Mouse (Mus musculus) liver, embryonic 16.5 days (tissue): ENCODE results near the gene Gimap5. TPM values are rescaled to one million over a fixed set of nuclear protein-coding genes. Genes with fewer than 3 reads are reported as not detected.

Experiments used
- ATAC-seq: fragments of 200-750 bp; cut with Nextera tagmentation; 2 replicates; pipeline ENCODE4 v1.8.0; 2017; ENCODE audit warnings: low read depth, mild to moderate bottlenecking, moderate number of reproducible peaks, moderate library complexity
- H3K27ac ChIP-seq: fragments of 300-500 bp; sonication (generic); 2 replicates; pipeline ENCODE4 v1.5.1; 2014; ENCODE audit warnings: mild to moderate bottlenecking, low read length
- H3K27me3 ChIP-seq: fragments of 300-500 bp; sonication (generic); 2 replicates; pipeline ENCODE4 v1.6.1; 2014; ENCODE audit warnings: low read depth, low read length, mixed read lengths; ENCODE audit not compliant: control insufficient read depth, insufficient read depth
- H3K36me3 ChIP-seq: fragments of 300-500 bp; sonication (generic); 2 replicates; pipeline ENCODE4 v1.6.1; 2014; ENCODE audit warnings: mild to moderate bottlenecking; ENCODE audit not compliant: control insufficient read depth, insufficient read depth
- H3K4me1 ChIP-seq: fragments of 300-500 bp; sonication (generic); 2 replicates; pipeline ENCODE4 v1.6.1; 2014; ENCODE audit warnings: low read depth, low read length, mixed read lengths; ENCODE audit not compliant: control insufficient read depth
- H3K4me2 ChIP-seq: fragments of 300-500 bp; sonication (generic); 2 replicates; pipeline ENCODE4 v1.6.1; 2014; ENCODE audit warnings: low read depth, low read length, mixed read lengths
- H3K4me3 ChIP-seq: fragments of 300-500 bp; sonication (generic); 2 replicates; pipeline ENCODE4 v1.5.1; 2014; ENCODE audit warnings: low read depth, mild to moderate bottlenecking, low read length
- H3K9ac ChIP-seq: fragments of 300-500 bp; sonication (generic); 2 replicates; pipeline ENCODE4 v1.6.1; 2014; ENCODE audit warnings: low read depth, low read length
- H3K9me3 ChIP-seq: fragments of 300-500 bp; sonication (generic); replicated peaks from 2 replicates; pipeline ENCODE4 v1.6.1; 2016; ENCODE audit warnings: low read length; ENCODE audit not compliant: control insufficient read depth
- WGBS: fragments of 180-500 bp; shearing (Covaris S2); extraction: QIAGEN DNeasy Blood & Tissue Kit; methylation state at CpG from one replicate; pipeline ENCODE4 v1.1.7; 2014; ENCODE audit not compliant: insufficient replicate concordance; 5-methylcytosine and 5-hydroxymethylcytosine counted together
- polyA plus RNA-seq: library from polyadenylated mRNA; unstranded; fragments of >200 nt; fragmentation: Nextera tagmentation; extraction: Ambion mirVana; gene quantifications from 2 replicates; pipeline ENCODE4 v1.2.1, GENCODE M21; 2015

Gene Gimap5
- 2.5 and 2.8 TPM in 2 replicates for polyA plus RNA-seq

- H3K4me1 ChIP-seq = peaks cover 7% of the 10 kb centered on the region
- H3K27me3 ChIP-seq = no peaks in the 10 kb centered on the region
- no peak within 1 kb of the TSS for H3K27ac ChIP-seq
- 13% methylated on average over 16 of the region's 16 CpGs for WGBS
- no peak within 1 kb of the TSS for H3K4me3 ChIP-seq
- no peak within 1 kb of the TSS for H3K9ac ChIP-seq
- H3K4me2 ChIP-seq = no peak within 1 kb of the TSS; the same call in 1 of the 2 replicates
- no peak for ATAC-seq
- no peaks in the 10 kb centered on the region for H3K36me3 ChIP-seq
- H3K9me3 ChIP-seq = no peaks in the 10 kb centered on the region
Measured at GRCm38 (mm10) chr6:48745959-48746889, at the start of gene Gimap5. Gene Gimap5, plus strand, starts transcription at chr6:48746197.

GRCm38 (mm10) chr6:48696830-48697554 lies 49.0 kb upstream of the Gimap5 start:
- Histone ChIP-seq H3K9me3 (no peaks in the 10 kb centered on the region), H3K9ac (no peak overlapping the region), H3K4me2 (no peak overlapping the region), H3K4me1 (no peaks in the 10 kb centered on the region; the same call in 1 of the 2 replicates), H3K27me3 (no peaks in the 10 kb centered on the region), H3K27ac (peak overlapping the region; percentile 44; the same call in 1 of the 2 replicates), H3K36me3 (no peaks in the 10 kb centered on the region), H3K4me3 (no peak overlapping the region)
- 53% methylated on average over 4 of the region's 4 CpGs for whole genome bisulfite sequencing
- ATAC-seq = no peak

GRCm38 (mm10) chr6:48697555-48697930 lies 48.5 kb upstream of the Gimap5 start:
- WGBS = 25% methylated on average over 1 of the region's 1 CpGs
- Histone ChIP-seq H3K4me3 (no peak overlapping the region), H3K4me2 (no peak overlapping the region), H3K27ac (peak overlapping the region; percentile 44; the same call in 1 of the 2 replicates), H3K4me1 (no peaks in the 10 kb centered on the region; the same call in 1 of the 2 replicates), H3K9ac (no peak overlapping the region), H3K9me3 (no peaks in the 10 kb centered on the region), H3K36me3 (no peaks in the 10 kb centered on the region), H3K27me3 (no peaks in the 10 kb centered on the region)
- ATAC-seq = no peak

- no peak overlapping the region for H3K27ac ChIP-seq
- no peaks in the 10 kb centered on the region; the same call in 1 of the 2 replicates for H3K4me1 ChIP-seq
- no peaks in the 10 kb centered on the region for H3K36me3 ChIP-seq
- no peaks in the 10 kb centered on the region for H3K9me3 ChIP-seq
- H3K4me3 ChIP-seq = no peak overlapping the region
- no peak overlapping the region for H3K4me2 ChIP-seq
- WGBS = 47% methylated on average over 7 of the region's 7 CpGs
- no peak for ATAC-seq
- H3K9ac ChIP-seq = no peak overlapping the region
- no peaks in the 10 kb centered on the region for H3K27me3 ChIP-seq
Measured at GRCm38 (mm10) chr6:48698066-48698856, 47.7 kb upstream of the Gimap5 start.

GRCm38 (mm10) chr6:48698888-48699287 lies 47.1 kb upstream of the Gimap5 start:
- no peaks in the 10 kb centered on the region for H3K36me3 ChIP-seq
- H3K4me1 ChIP-seq = no peaks in the 10 kb centered on the region; the same call in 1 of the 2 replicates
- H3K4me3 ChIP-seq = no peak overlapping the region
- no peak overlapping the region for H3K27ac ChIP-seq
- no peaks in the 10 kb centered on the region for H3K27me3 ChIP-seq
- no peaks in the 10 kb centered on the region for H3K9me3 ChIP-seq
- ATAC-seq = no peak
- H3K4me2 ChIP-seq = no peak overlapping the region
- no peak overlapping the region for H3K9ac ChIP-seq
- 14% methylated on average over 3 of the region's 3 CpGs for WGBS

- H3K27me3 ChIP-seq = no peaks in the 10 kb centered on the region
- no peak overlapping the region for H3K4me2 ChIP-seq
- no peak overlapping the region for H3K9ac ChIP-seq
- no peaks in the 10 kb centered on the region for H3K9me3 ChIP-seq
- 13% methylated on average over 5 of the region's 5 CpGs for WGBS
- H3K4me3 ChIP-seq = no peak overlapping the region
- peak; percentile 60 for ATAC-seq
- H3K4me1 ChIP-seq = no peaks in the 10 kb centered on the region; the same call in 1 of the 2 replicates
- H3K36me3 ChIP-seq = no peaks in the 10 kb centered on the region
- H3K27ac ChIP-seq = peak overlapping the region; percentile 32; the same call in 1 of the 2 replicates
Measured at GRCm38 (mm10) chr6:48700251-48701075, 45.5 kb upstream of the Gimap5 start.

GRCm38 (mm10) chr6:48702146-48702545 lies 43.9 kb upstream of the Gimap5 start:
- Histone ChIP-seq H3K4me2 (no peak overlapping the region), H3K27ac (no peak overlapping the region), H3K9me3 (no peaks in the 10 kb centered on the region), H3K27me3 (no peaks in the 10 kb centered on the region), H3K9ac (no peak overlapping the region), H3K4me1 (no peaks in the 10 kb centered on the region; the same call in 1 of the 2 replicates), H3K4me3 (no peak overlapping the region), H3K36me3 (no peaks in the 10 kb centered on the region)
- ATAC-seq = no peak
- 72% methylated on average over 7 of the region's 7 CpGs for WGBS

GRCm38 (mm10) chr6:48702601-48703000 lies 43.4 kb upstream of the Gimap5 start:
- Histone ChIP-seq H3K27ac (no peak overlapping the region), H3K9ac (no peak overlapping the region), H3K27me3 (no peaks in the 10 kb centered on the region), H3K4me3 (no peak overlapping the region), H3K36me3 (no peaks in the 10 kb centered on the region), H3K9me3 (no peaks in the 10 kb centered on the region), H3K4me1 (no peaks in the 10 kb centered on the region; the same call in 1 of the 2 replicates), H3K4me2 (no peak overlapping the region)
- 68% methylated on average over 5 of the region's 5 CpGs for WGBS
- ATAC-seq = no peak
